ENCODE assay signal across 8 mouse cellular contexts in genomic region chr5:137348482-137349383, GRCm38 (mm10). TPM values are rescaled to one million over a fixed set of nuclear protein-coding genes. Genes with fewer than 3 reads are reported as not detected.
DNase-seq lines count a peak whose midpoint lies in the region; ATAC-seq and TF ChIP-seq lines count a peak whose summit lies in the region.

No protein-coding gene starts in this region.

- H3K4me1 ChIP-seq in small intestine, adult 2 months (ENCODE audit: control insufficient read depth, insufficient read depth, insufficient read length, low read length), result peaks cover 18% of the 10 kb centered on the region

- TF ChIP-seq CTCF in small intestine, adult 2 months (IDR thresholded peaks at IDR 0.05; ENCODE audit: extremely low read depth, insufficient read length, insufficient replicate concordance, low read depth, low read length), result no peak

- WGBS in small intestine, adult 2 months, result 2% methylated on average over 33 of the region's 33 CpGs

- ATAC-seq in megakaryocyte-erythroid progenitor cell, adult 5-6 weeks (replicated peaks; ENCODE audit: low FRiP score, low TSS enrichment, poor library complexity, severe bottlenecking), result no peak
- ATAC-seq in inflammation-experienced regulatory T-cells, adult 6 months, result no peak

- peak overlapping the region; percentile 72 for H3K4me3 ChIP-seq in small intestine, adult 2 months (ENCODE audit: low read depth, low read length)

- peak overlapping the region; percentile 85 for H3K27ac ChIP-seq in small intestine, adult 2 months (ENCODE audit: insufficient read depth, low read depth, low read length)

- H3K36me3 ChIP-seq in small intestine, adult 2 months (ENCODE audit: control insufficient read depth, insufficient read depth, low read length), result no peaks in the 10 kb centered on the region

- H3K27me3 ChIP-seq in small intestine, adult 2 months (ENCODE audit: control insufficient read depth, insufficient read depth, low read length), result no peaks in the 10 kb centered on the region

- peak; percentile 29 for DNase-seq in urinary bladder, postnatal 14 days (ENCODE audit: low spot score)
- DNase-seq in urinary bladder, postnatal 10 days (ENCODE audit: low spot score), result no peak
- peak; percentile 85 for DNase-seq in heart, adult 8-10 months (ENCODE audit: low spot score)
- DNase-seq in kidney, adult 18-20 months, result peak; percentile 85
- peak; percentile 83 to 88 for DNase-seq in lung, adult 18-20 months

- no peak for TF ChIP-seq POLR2A in small intestine, adult 2 months (IDR thresholded peaks at IDR 0.05; ENCODE audit: low read depth, low read length)

RNA-seq across cellular contexts. Expression of gene Ephb4, which starts 1.2 kb away (rescaled TPM):
- 10 to 100 TPM; 43.7 to 47.3 (median 46.3) TPM for total RNA-seq in heart, adult 8-10 months (2022)
- 14.8 and 27.5 TPM in 2 replicates for polyA plus RNA-seq in small intestine, adult 2 months (2012; rRNA removed)
- total RNA-seq in megakaryocyte-erythroid progenitor cell, adult 5-6 weeks (2014; fragmentation: Nextera tagmentation), result 1.4 TPM in 1 of 2 replicates, not detected in the other
- 0.08 TPM in 1 of 2 replicates, not detected in the other for total RNA-seq in megakaryocyte-erythroid progenitor cell, adult 5-6 weeks (2017)
- polyA plus RNA-seq in inflammation-experienced regulatory T-cells, adult 6 months (2017; shearing (Covaris generic)), result not detected

RNA-seq across cellular contexts. Expression of gene Slc12a9, which starts 15.3 kb away (rescaled TPM):
- total RNA-seq in heart, adult 8-10 months (2022), result 1 to 10 TPM; 1.3 to 2.1 (median 2.0) TPM
- polyA plus RNA-seq in small intestine, adult 2 months (2012; rRNA removed), result 9.2 and 14.8 TPM in 2 replicates
- total RNA-seq in megakaryocyte-erythroid progenitor cell, adult 5-6 weeks (2014; fragmentation: Nextera tagmentation), result 2.2 and 3.0 TPM in 2 replicates
- 1.1 and 3.3 TPM in 2 replicates for total RNA-seq in megakaryocyte-erythroid progenitor cell, adult 5-6 weeks (2017)
- polyA plus RNA-seq in inflammation-experienced regulatory T-cells, adult 6 months (2017; shearing (Covaris generic)), result 10 to 100 TPM in 2 of 3 experiments, 1 to 10 TPM in 1; 6.0 to 15.2 (median 11.0) TPM

RNA-seq across cellular contexts. Expression of gene Trip6, which starts 34.5 kb away (rescaled TPM):
- 10 to 100 TPM; 11.5 to 13.2 (median 12.4) TPM for total RNA-seq in heart, adult 8-10 months (2022)
- polyA plus RNA-seq in small intestine, adult 2 months (2012; rRNA removed), result 7.6 and 8.2 TPM in 2 replicates
- total RNA-seq in megakaryocyte-erythroid progenitor cell, adult 5-6 weeks (2014; fragmentation: Nextera tagmentation), result 21.8 and 27.9 TPM in 2 replicates
- total RNA-seq in megakaryocyte-erythroid progenitor cell, adult 5-6 weeks (2017), result 19.6 and 29.9 TPM in 2 replicates
- 1 to 10 TPM; 1.4 to 1.7 (median 1.6) TPM for polyA plus RNA-seq in inflammation-experienced regulatory T-cells, adult 6 months (2017; shearing (Covaris generic))

RNA-seq across cellular contexts. Expression of gene Srrt, which starts 41.3 kb away (rescaled TPM):
- 10 to 100 TPM; 54.4 to 62.6 (median 60.3) TPM for total RNA-seq in heart, adult 8-10 months (2022)
- polyA plus RNA-seq in small intestine, adult 2 months (2012; rRNA removed), result 60.3 and 109 TPM in 2 replicates
- total RNA-seq in megakaryocyte-erythroid progenitor cell, adult 5-6 weeks (2014; fragmentation: Nextera tagmentation), result 308 and 381 TPM in 2 replicates
- total RNA-seq in megakaryocyte-erythroid progenitor cell, adult 5-6 weeks (2017), result 409 and 443 TPM in 2 replicates
- polyA plus RNA-seq in inflammation-experienced regulatory T-cells, adult 6 months (2017; shearing (Covaris generic)), result 10 to 100 TPM; 58.1 to 76.1 (median 61.2) TPM

RNA-seq across cellular contexts. Expression of gene Ufsp1, which starts 54.3 kb away (rescaled TPM):
- 10 to 100 TPM in 2 of 4 experiments, 1 to 10 TPM in 2; 7.7 to 10.4 (median 9.7) TPM for total RNA-seq in heart, adult 8-10 months (2022)
- polyA plus RNA-seq in small intestine, adult 2 months (2012; rRNA removed), result 7.0 and 10.9 TPM in 2 replicates
- 9.0 and 11.4 TPM in 2 replicates for total RNA-seq in megakaryocyte-erythroid progenitor cell, adult 5-6 weeks (2014; fragmentation: Nextera tagmentation)
- total RNA-seq in megakaryocyte-erythroid progenitor cell, adult 5-6 weeks (2017), result 5.2 and 6.0 TPM in 2 replicates
- 1 to 10 TPM in 2 of 3 experiments, under 1 TPM in 1; 0.32 to 2.0 (median 1.5) TPM for polyA plus RNA-seq in inflammation-experienced regulatory T-cells, adult 6 months (2017; shearing (Covaris generic))

Comparison
In these comparisons a context has a peak if more than half of its experiments do, and no peak if none do; other contexts are left out.
1. RNA of gene Ephb4, which starts 1.2 kb away (total RNA-seq): 43.7 to 47.3 TPM in heart, adult 8-10 months; 0.08 to 1.4 TPM in megakaryocyte-erythroid progenitor cell, adult 5-6 weeks; every median in the first group is over 10 times any median in the second.